Mouse (Mus musculus) fibroblast of lung, adult 2 months (primary cell): ENCODE results near the gene Tha1.

Experiments used
- DNase-seq: peaks from one replicate; pipeline ENCODE4 v3.0.0-alpha.2; 2011; ENCODE audit warnings: low read depth

The Tha1 gene

DNA sequence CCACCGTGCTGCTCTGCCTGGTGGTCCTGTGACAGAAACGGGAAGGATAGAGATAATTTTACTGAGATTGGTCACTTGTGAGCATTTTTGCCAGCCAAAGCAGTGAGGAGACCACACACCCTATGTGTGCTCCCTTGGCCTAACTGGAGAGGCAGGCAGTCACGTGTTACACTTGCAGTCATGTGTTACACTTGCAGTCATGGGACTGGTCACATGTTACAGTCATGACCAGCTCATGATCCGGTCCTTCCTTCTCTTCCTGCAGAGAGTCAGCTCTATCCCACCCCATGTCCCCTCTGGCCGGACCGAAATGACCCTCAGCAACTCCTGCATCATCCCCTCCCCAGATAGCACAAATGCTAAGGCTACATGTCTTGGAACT is 7.7 kb upstream of the Tha1 start:
- no peak for DNase-seq

- DNase-seq = no peak
Observed at GRCm38 (mm10) chr11:117880336-117880976, 7.2 kb upstream of the Tha1 start.

GRCm38 (mm10) chr11:117879676-117880075 is 6.4 kb upstream of the Tha1 start:
- no peak for DNase-seq

DNA sequence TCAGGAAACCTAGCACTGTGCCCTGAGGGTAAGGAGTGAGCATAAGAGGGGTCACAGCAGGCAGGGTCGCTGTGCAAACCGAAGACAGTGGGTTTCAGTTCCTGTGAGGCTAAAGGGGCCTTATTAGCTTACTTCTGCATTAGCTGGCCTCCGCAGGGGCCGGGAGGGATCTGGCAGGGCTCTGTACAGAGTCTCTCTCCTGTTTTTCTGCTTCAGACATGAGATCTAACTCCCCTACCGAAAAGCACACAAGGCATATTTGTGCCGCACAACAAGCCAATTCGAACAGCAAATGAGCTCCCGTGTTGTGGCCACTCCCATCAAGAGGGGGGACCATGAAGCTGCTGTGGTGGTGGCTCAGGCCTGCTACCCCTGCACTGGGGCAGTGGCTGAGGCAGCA is 5.6 kb upstream of the Tha1 start:
- DNase-seq = no peak

DNA sequence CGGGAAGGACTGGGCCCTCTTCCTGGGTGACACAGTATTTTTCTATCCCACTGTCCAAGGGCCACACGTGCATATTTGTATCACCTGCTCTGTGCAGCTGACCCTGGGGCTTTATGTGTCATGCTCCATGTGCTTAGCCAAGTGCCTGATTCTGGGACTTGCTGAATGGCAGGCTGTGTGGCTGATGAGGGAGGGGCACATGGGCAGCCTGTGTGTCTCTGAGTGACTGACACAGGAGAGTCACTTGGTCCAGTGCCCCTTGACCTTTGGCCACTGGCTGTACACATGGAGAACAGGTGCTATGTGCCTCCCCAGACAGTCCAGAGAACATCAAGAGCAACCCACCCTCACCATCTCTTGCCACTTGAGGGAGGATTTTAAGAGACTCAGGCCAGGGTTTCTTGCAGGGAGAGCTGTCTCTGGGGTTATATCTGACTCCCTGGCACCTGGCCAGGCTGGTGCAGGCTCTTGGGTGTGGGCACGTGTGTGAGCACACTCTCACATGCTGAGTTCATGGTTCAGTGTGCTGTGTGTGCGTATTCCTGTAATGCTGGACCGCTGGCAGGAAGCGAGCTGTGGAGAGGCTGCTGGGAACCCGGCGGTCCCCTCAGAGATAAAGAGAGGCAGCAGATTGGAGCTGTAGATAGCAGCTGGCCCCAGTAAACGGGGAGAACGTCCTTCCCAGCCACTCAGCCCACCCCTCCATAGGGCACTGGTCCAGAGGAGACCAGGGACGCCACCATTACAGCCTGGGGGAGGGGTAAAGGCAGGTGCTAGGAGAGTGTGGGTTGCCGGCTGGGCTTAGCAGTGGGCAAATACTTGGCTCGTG is 4.8 kb upstream of the Tha1 start:
- DNase-seq = no peak

DNA sequence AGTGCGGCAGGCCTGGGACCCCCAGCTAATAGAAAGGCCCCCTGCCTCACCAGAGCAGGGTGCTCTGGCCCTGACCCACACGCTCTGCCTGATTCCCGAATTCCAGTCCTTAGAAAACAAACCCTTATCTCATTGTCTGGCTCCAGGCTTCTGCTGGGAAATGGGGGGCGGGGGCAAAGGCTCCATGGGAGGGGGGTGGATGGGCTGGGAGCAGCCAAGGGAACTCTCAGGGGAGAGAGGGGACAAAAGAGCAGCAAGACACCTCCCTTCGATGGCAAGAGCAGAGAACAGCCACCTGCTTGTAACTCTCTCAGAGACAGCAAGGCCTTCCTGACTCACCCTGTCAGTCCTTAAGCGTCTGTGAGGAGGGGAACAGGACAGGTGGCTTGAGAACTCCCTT is 2.4 kb upstream of the Tha1 start:
- DNase-seq = no peak

GRCm38 (mm10) chr11:117874419-117874818 is 1.1 kb upstream of the Tha1 start:
- DNase-seq = no peak

- no peak for DNase-seq
Observed at GRCm38 (mm10) chr11:117871911-117872584, 1.2 kb downstream of the Tha1 start.

DNA sequence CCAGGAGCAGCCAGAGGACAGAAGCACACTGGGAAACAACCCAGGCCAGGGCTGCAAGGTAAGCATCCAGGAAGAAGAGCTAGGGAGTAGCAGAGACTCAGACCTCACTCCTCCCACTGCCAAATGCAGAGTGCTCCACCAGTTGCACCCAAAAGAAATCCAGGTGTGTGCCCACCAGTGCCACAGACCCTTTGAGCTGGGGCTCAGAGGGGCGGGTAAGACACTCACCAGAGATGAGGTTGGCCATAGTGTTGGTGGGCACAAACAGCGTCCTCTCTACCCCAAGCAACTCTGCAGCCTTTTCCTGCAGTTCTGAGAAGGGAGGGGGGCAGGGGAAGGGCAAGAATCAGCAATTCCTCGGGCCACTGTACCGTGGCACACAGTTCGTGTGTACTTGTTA is 1.9 kb downstream of the Tha1 start:
- DNase-seq = no peak

- no peak for DNase-seq
Observed at GRCm38 (mm10) chr11:117870688-117871365, 2.5 kb downstream of the Tha1 start.

DNA sequence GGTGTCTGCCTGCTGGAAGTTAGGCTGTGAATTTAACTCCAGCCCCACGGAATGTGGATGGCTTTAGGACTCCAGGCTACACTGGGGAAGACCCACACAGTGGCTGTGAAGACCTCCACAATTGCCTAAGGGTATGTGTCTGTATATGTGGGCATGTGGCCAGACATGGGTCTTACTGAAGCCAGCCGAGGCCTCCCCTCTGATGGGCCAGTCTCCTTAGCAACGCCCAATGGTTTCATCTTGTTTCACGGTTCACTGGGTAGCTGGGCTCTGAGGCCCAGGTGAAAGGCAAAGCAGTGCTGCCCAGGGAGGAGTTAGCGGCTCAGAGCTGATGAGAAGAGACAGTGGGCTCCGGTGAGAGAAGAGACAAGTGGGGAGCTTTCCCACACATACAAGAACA is 7.3 kb downstream of the Tha1 start:
- no peak for DNase-seq

GRCm38 (mm10) chr11:117864805-117865204 is 8.5 kb downstream of the Tha1 start:
- no peak for DNase-seq

DNA sequence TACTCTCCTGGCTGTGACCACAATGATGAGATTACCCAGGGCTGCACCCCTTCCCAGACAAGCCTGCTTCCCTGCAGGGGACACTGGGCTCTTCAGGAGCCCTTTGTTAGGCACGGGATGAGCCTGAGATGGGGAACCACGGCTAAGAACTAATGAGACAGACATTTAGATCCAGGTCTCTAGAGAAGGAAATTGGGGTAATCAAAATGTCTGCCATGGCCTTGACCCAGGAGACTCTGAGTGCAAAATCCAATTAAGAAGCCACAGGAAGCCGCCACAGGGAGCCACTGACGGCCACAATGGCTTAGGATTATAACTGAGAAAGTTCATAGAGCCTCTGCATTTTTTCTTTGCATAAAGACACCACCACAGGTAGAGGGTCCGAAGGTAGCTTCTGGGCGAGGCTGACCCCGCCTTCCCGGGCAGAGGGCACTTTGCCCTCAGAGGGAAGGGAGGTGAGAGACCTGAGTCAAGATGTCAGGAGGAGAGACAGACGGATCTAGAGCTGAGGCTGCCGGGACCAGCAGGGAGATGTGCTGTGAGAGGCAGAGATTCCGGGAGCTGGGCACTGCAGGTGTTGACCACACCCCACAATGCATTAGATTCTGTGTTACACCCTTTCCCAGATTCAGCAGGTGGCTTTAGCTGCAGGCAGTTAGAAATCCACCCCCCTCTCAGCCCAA is 10.0 kb downstream of the Tha1 start:
- no peak for DNase-seq

DNA sequence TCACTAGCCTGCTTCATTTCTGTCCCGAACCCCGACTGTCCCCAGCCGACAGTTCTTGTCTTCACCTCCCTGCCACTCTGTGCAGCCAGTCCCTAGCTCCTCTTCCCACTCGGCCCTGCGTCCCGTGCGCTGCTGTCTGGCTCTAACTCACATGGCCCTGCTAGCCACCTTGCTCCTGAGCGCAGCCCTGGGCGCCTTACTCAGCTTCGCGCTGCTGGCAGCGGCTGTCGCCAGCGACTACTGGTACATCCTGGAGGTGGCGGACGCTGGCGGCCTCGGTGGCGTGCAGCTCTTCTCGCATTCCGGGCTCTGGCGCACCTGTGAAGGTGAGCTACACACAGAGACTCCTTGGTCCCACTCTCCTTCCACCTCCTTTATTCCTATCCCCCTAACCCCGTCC is 12.7 kb downstream of the Tha1 start, which contains the start of gene Tmem235:
Gene Tmem235, plus strand, starts transcription at position 152 of the 400 bp plus-strand sequence.
- no peak for DNase-seq

DNA sequence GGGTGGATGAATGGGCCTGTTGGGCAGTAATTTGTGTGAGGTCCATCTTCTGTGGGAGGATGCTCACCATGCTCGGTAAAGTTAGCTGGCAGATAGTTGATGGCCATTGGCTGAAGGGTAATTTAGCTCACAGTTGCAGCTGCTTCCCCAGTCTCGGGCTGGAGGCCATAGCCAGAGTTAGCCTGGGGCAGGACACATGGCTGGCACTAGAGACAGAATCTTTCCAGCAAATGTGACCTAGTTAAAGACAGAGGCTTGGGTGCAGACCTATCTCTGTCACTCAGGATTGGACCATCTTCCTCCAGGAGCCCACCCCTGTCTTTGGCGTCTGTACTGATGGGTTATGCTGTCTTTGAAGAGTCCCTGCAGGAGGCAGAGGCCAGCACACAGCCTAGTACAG is 14.9 kb downstream of the Tha1 start:
- DNase-seq = no peak

- DNase-seq = no peak
Observed at GRCm38 (mm10) chr11:117857462-117857861, 15.8 kb downstream of the Tha1 start.

DNA sequence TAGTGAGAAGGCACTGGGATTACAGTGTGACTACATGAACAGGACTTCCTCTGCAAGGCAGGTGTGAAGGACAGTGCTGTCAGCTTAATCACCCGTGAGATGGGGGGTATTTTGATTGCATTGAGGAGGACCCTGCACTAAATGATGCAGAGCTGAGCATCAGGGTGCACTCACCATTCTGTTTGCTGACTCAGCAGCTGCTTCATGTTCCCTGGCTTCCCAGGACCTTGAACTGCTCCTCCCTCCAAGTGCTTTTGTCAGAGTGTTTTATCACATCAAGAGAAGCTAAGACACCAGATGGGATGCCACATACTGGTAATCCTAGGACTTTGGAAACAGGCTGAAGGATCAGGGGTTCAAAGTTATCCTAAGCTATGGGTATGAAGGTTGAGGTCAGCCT is 17.3 kb downstream of the Tha1 start:
- no peak for DNase-seq

DNA sequence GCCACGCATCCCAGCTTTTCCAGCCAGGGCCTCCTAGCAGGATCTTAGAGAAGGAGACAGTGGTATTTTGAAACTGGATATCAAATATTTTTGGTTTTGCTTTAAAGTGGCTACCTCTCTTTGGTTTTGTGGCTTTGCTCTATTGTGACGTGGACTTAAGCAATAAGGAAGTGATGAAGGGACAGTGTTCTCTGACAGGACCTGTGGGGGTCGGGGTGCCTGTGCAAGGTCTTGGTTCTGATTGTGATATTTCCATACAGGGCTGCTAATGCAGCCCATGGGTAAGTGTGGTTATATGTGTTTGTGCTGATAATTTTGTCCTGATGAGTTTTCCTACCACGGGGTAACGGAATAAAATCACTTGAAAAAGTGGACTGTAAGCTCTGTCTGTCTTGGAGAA is 17.9 kb downstream of the Tha1 start:
- DNase-seq = no peak

GRCm38 (mm10) chr11:117854241-117854640 is 19.0 kb downstream of the Tha1 start:
- no peak for DNase-seq

DNA sequence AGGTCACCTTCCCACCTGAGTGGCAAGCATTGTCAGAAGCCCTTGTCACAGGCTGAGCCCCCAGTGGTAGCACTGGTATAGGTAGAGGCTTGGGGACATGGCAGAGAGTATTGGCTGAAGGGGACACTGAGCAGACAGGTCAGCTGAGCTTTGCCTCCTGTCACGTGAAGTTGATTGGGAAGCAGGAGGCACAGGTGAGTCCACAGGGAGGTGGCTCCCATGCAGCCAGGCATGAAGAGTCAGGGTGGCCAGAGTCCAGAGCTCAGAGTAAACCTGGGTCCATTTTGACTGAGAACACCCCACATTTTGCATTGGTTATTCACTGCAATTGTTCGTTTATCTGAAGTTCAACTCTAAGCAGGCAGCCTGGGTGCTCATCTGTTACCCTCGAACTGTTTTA is 20.4 kb downstream of the Tha1 start:
- no peak for DNase-seq

DNA sequence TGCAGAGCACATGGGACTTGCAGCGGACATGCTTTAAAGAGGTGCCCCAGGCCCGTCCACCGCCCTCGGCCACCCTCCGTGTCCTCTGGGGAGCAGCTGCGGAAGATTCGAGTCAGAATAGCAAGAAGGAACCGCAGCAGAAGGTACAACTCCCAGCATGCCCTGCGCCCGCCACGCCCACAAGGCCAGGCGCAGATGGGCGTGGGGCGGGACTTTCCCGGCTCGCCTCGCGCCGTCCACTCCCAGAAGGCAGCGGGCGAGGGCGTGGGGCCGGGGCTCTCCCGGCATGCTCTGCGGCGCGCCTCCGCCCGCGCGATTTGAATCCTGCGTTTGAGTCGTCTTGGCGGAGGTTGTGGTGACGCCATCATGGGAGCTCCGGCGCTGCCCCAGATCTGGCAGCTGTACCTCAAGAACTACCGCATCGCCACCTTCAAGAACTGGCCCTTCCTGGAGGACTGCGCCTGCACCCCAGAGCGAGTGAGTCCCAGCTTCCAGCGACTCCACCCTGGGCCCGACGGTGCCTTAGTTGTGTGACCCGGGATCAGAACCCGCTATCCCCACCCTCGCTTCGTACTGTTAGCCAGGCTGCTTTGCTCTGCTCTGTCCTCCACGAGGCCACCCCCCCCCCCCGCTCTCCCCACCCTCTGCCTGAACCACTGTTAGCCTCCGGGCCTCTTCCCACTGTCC is 24.2 kb downstream of the Tha1 start, which contains the start of gene Birc5:
Gene Birc5, plus strand, starts transcription at position 267 of the 687 bp plus-strand sequence.
- DNase-seq = peak; percentile 86
